In genomic region chr6:51633663-51634362, GRCm38 (mm10) we compare ENCODE assay signal across 13 mouse cellular contexts.
DNase-seq lines count a peak whose midpoint lies in the region; ATAC-seq lines count a peak whose summit lies in the region.
"Had no signal": no experiment of that assay in that cellular context is flagged by ENCODE, and none has a peak within 500 bp of the region (broad histone marks: within the 10 kb centered on the region; RNA-seq: fewer than 3 reads in every experiment).

No protein-coding gene starts in this region.

- H3K9ac ChIP-seq in midbrain, embryonic 13.5 days (replicated peaks), result no peak overlapping the region
- H3K9ac ChIP-seq in midbrain, embryonic 14.5 days (replicated peaks; ENCODE audit: low read length), result no peak overlapping the region
- H3K9ac ChIP-seq: embryonic facial prominence, embryonic 15.5 days had no signal

- H3K4me1 ChIP-seq in midbrain, embryonic 13.5 days (replicated peaks), result peaks cover 11% of the 10 kb centered on the region
- H3K4me1 ChIP-seq in midbrain, embryonic 14.5 days (ENCODE audit: control insufficient read depth, insufficient read depth, low read length), result peaks cover 15% of the 10 kb centered on the region
- H3K4me1 ChIP-seq: embryonic facial prominence, embryonic 15.5 days had no signal

- DNase-seq in embryo, embryonic 9.5 days (ENCODE audit: extremely low spot score), result peak; percentile 14
- DNase-seq in embryo, embryonic 11 days, result no peak
- DNase-seq in midbrain, embryonic 14.5 days, result no peak
- peak; percentile 49 for DNase-seq in liver
- no peak for DNase-seq in gastrocnemius, adult 18-20 months (ENCODE audit: low spot score)
- no peak for DNase-seq in layer of hippocampus, postnatal 10 days (ENCODE audit: low spot score in 2 of 2)
- DNase-seq: cerebellum, adult 18-20 months; kidney, adult 8-10 months had no signal

- no peak overlapping the region for H3K4me2 ChIP-seq in midbrain, embryonic 13.5 days (replicated peaks)
- no peak overlapping the region for H3K4me2 ChIP-seq in midbrain, embryonic 14.5 days (ENCODE audit: low read length)
- H3K4me2 ChIP-seq: embryonic facial prominence, embryonic 15.5 days had no signal

- no peak overlapping the region for H3K4me3 ChIP-seq in midbrain, embryonic 13.5 days (replicated peaks)
- H3K4me3 ChIP-seq in midbrain, embryonic 14.5 days (replicated peaks; ENCODE audit: low read depth, low read length), result no peak overlapping the region
- H3K4me3 ChIP-seq: embryonic facial prominence, embryonic 15.5 days had no signal

- 0 out of 2 replicates have a peak overlapping the region, but pooled peaks have one; percentile 14 for H3K27ac ChIP-seq in midbrain, embryonic 13.5 days
- H3K27ac ChIP-seq in midbrain, embryonic 14.5 days (replicated peaks; ENCODE audit: low read depth, low read length), result no peak overlapping the region
- H3K27ac ChIP-seq: embryonic facial prominence, embryonic 15.5 days; macrophage had no signal

- no peaks in the 10 kb centered on the region for H3K9me3 ChIP-seq in midbrain, embryonic 13.5 days
- no peaks in the 10 kb centered on the region for H3K9me3 ChIP-seq in midbrain, embryonic 14.5 days (ENCODE audit: control insufficient read depth, low read length)
- H3K9me3 ChIP-seq: embryonic facial prominence, embryonic 15.5 days; G1E had no signal

- WGBS in midbrain, embryonic 13.5 days, result 72% methylated on average over 8 of the region's 8 CpGs
- 83% methylated on average over 8 of the region's 8 CpGs for WGBS in midbrain, embryonic 14.5 days

- no peaks in the 10 kb centered on the region for H3K27me3 ChIP-seq in midbrain, embryonic 13.5 days
- no peaks in the 10 kb centered on the region for H3K27me3 ChIP-seq in midbrain, embryonic 14.5 days (ENCODE audit: control insufficient read depth, insufficient read depth, low read length)
- H3K27me3 ChIP-seq: embryonic facial prominence, embryonic 15.5 days had no signal

- H3K36me3 ChIP-seq in midbrain, embryonic 13.5 days, result no peaks in the 10 kb centered on the region
- H3K36me3 ChIP-seq in midbrain, embryonic 14.5 days (ENCODE audit: control insufficient read depth, insufficient read depth, low read length), result no peaks in the 10 kb centered on the region
- H3K36me3 ChIP-seq: embryonic facial prominence, embryonic 15.5 days; G1E had no signal

- no peak for ATAC-seq in midbrain, embryonic 13.5 days
- no peak for ATAC-seq in midbrain, embryonic 14.5 days (ENCODE audit: low FRiP score, low TSS enrichment)
- ATAC-seq in megakaryocyte-erythroid progenitor cell, adult 5-6 weeks (replicated peaks; ENCODE audit: low FRiP score, low TSS enrichment, poor library complexity, severe bottlenecking), result peak; percentile 54; the same call in 1 of the 2 replicates

Comparison
In these comparisons a context has a peak if more than half of its experiments do, and no peak if none do; other contexts are left out.
1. DNase-seq: peak in embryo, embryonic 9.5 days (single experiment) and liver (single experiment); none in embryo, embryonic 11 days (single experiment), midbrain, embryonic 14.5 days (single experiment), gastrocnemius, adult 18-20 months (single experiment) and layer of hippocampus, postnatal 10 days (0 of 2).